Mouse (Mus musculus) hindbrain, postnatal 0 days (tissue): ENCODE measurements around the gene Fam71b. TPM values are rescaled to one million over a fixed set of nuclear protein-coding genes. Genes with fewer than 3 reads are reported as not detected.
A peak's percentile ranks its signal among the peaks of the same experiment; 100 is the strongest.

Source experiments
- ATAC-seq: fragments of 200-750 bp; cut with Nextera tagmentation; 2 replicates; pipeline ENCODE4 v1.8.0; 2017; ENCODE audit warnings: mild to moderate bottlenecking, moderate TSS enrichment, moderate library complexity
- DNase-seq: peaks from one replicate; pipeline ENCODE4 v3.0.0-alpha.2; 2015; ENCODE audit warnings: low spot score
- H3K27ac ChIP-seq: fragments of 300-500 bp; sonication (generic); 2 replicates; pipeline ENCODE4 v1.5.1; 2014; ENCODE audit warnings: mild to moderate bottlenecking
- H3K27me3 ChIP-seq: fragments of 300-500 bp; sonication (generic); 2 replicates; pipeline ENCODE4 v1.6.1; 2014; ENCODE audit warnings: low read length, mixed read lengths; ENCODE audit not compliant: insufficient read depth
- H3K36me3 ChIP-seq: fragments of 300-500 bp; sonication (generic); 2 replicates; pipeline ENCODE4 v1.6.1; 2014; ENCODE audit warnings: low read length, mixed read lengths; ENCODE audit not compliant: insufficient read depth
- H3K4me1 ChIP-seq: fragments of 300-500 bp; sonication (generic); 2 replicates; pipeline ENCODE4 v1.6.1; 2014; ENCODE audit warnings: antibody characterized with exemption, low read length, mixed read lengths; ENCODE audit not compliant: insufficient read depth
- H3K4me2 ChIP-seq: fragments of 300-500 bp; sonication (generic); 2 replicates; pipeline ENCODE4 v1.6.1; 2014; ENCODE audit warnings: low read depth, mild to moderate bottlenecking, low read length, moderate library complexity, mixed read lengths
- H3K4me3 ChIP-seq: fragments of 300-500 bp; sonication (generic); 2 replicates; pipeline ENCODE4 v1.5.1; 2014; ENCODE audit warnings: low read length
- H3K9ac ChIP-seq: fragments of 300-500 bp; sonication (generic); replicated peaks from 2 replicates; pipeline ENCODE4 v1.6.1; 2014; ENCODE audit warnings: mild to moderate bottlenecking, low read length, moderate library complexity, mixed read lengths
- H3K9me3 ChIP-seq: fragments of 300-500 bp; sonication (generic); 2 replicates; pipeline ENCODE4 v1.6.1; 2016; ENCODE audit warnings: low read length, mixed read lengths
- CTCF ChIP-seq: IDR thresholded peaks from 2 replicates; pipeline ENCODE4 v1.5.1; 2016; ENCODE audit warnings: antibody characterized with exemption, control low read depth, low read depth
- WGBS: fragments of 180-500 bp; shearing (Covaris S2); extraction: QIAGEN DNeasy Blood & Tissue Kit; methylation state at CpG from one replicate; pipeline ENCODE4 v1.1.7; 2014; 5-methylcytosine and 5-hydroxymethylcytosine counted together
- polyA plus RNA-seq: library from polyadenylated mRNA; unstranded; fragments of >200 nt; fragmentation: Nextera tagmentation; extraction: Ambion mirVana; gene quantifications from 2 replicates; pipeline ENCODE4 v1.2.1, GENCODE M21; 2015
- total RNA-seq: library from RNA; depleted of rRNA; stranded (reverse); fragments of >200 nt; gene quantifications from 2 replicates; pipeline ENCODE4 v1.2.3, GENCODE M21; 2014

Fam71b gene
- total and polyA plus RNA-seq, 2 experiments from 2014 or later, result not detected

DNA sequence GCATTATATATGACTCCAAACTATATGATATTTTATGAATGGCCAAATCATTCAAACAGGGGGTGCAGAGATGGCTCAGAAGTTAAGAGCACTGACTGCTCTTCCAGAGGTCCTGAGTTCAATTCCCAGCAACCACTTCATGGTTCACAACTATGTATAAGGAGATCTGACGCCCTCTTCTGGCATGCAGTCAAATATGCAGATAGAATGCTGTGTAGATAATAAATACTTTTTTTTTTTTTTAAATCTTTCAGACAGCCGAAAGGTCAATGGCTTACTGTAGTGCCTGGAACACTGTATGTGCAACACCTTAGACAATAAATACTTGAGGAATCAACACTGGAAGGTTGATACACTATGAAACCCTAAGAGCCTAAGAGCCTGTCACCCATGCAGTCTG lies 33.8 kb downstream of the Fam71b start:
- Histone ChIP-seq H3K4me1 (no peaks in the 10 kb centered on the region), H3K27ac (no peak overlapping the region), H3K9me3 (no peaks in the 10 kb centered on the region), H3K4me3 (no peak overlapping the region), H3K4me2 (no peak overlapping the region), H3K9ac (no peak overlapping the region), H3K36me3 (no peaks in the 10 kb centered on the region), H3K27me3 (no peaks in the 10 kb centered on the region)
- ATAC-seq (no peak), DNase-seq (no peak)
- no peak for TF ChIP-seq CTCF
- WGBS, result 88% methylated on average over 2 of the region's 2 CpGs

DNA sequence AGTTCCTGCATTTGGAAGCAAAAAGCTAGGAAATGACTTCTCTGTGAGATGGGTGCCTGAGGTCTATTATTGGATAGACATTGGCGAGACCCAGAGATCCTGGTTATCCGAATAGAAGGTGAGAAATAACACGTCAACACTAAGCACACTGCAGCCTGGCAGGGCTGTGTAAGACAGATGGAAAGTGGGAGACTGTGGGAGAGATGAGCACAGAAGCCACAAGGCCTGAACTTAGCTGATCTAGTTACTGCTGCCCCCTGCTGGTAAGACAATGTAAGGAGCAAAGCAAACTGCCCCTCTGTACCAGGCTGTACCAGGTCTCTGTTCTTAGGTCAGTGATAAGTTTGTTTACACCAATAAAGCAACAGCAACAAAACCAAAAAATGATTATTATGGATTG lies 34.8 kb downstream of the Fam71b start:
- Histone ChIP-seq H3K27me3 (no peaks in the 10 kb centered on the region), H3K9me3 (no peaks in the 10 kb centered on the region), H3K4me2 (no peak overlapping the region), H3K4me3 (no peak overlapping the region), H3K4me1 (no peaks in the 10 kb centered on the region), H3K9ac (no peak overlapping the region), H3K36me3 (no peaks in the 10 kb centered on the region), H3K27ac (no peak overlapping the region; the same call in 1 of the 2 replicates)
- DNase-seq (peak; percentile 92), ATAC-seq (peak; percentile 94)
- peak; percentile 93 for TF ChIP-seq CTCF
- WGBS, result 28% methylated on average over 3 of the region's 3 CpGs

DNA sequence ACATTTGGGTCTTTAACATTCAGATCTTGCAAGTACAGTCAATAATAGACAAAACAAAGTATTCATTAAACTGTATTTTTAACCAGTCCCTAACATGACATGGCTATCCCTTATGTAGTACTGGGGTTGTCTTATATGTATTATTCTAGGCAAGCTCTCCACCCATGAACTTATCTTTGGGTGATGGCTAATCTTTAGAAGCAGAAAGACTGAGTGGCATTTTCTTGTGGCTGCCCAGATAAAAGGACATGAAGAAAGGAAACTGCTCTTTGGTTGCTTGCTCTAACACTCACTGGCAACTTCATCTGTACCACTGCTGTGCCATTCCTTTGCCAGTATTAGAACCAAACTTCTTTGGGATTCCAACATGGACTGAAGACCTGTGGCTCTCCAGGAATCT lies 39.0 kb downstream of the Fam71b start:
- no peaks in the 10 kb centered on the region for H3K36me3 ChIP-seq
- no peak overlapping the region for H3K27ac ChIP-seq
- DNase-seq, result no peak
- no peak for ATAC-seq
- H3K9me3 ChIP-seq, result no peaks in the 10 kb centered on the region
- H3K27me3 ChIP-seq, result no peaks in the 10 kb centered on the region
- H3K9ac ChIP-seq, result no peak overlapping the region
- H3K4me3 ChIP-seq, result no peak overlapping the region
- H3K4me2 ChIP-seq, result no peak overlapping the region
- peaks cover 3% of the 10 kb centered on the region; the same call in 1 of the 2 replicates for H3K4me1 ChIP-seq
- no peak for TF ChIP-seq CTCF

DNA sequence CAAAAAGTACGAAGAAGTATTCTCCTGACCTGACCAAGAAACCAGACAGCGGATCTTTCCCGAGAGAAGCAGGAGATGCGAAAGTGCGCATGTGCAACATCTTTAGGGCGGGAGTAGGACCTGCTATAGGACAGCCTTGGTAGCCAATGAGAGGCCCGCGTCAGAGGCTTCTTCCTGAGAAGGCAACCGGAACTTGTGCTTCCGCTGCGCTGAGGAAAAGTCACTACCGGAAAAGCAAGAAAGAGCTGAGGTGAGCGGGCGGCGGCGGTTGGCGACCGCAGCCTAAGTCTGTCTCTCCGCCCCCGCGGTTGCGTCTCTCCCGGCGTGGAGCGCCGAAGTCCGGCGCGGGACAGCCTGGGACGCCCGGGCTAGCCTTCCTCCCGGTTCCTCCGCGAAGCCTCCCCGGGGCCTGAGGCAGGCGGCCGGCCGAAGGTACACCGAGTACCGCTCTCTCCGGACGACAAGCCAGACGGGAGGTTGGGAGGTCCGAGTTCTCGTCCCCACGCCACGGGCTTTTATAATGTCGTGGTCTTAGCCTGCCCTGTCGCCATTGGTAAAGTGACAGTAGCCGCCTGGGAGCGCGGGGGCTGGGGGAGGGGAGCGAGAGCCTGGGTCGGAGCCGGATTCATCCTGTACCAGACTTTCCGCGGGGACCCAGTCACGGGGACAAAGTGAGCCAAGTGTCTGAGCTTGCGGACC lies 40.5 kb downstream of the Fam71b start, which contains the start of gene Med7:
Gene Med7, plus strand, starts transcription at position 166 of the 699 bp plus-strand sequence.
- ATAC-seq (peak; percentile 99), DNase-seq (peak; percentile 98)
- Histone ChIP-seq H3K36me3 (peaks cover 4% of the 10 kb centered on the region), H3K4me3 (peak within 1 kb of the TSS; percentile 99), H3K9me3 (no peaks in the 10 kb centered on the region), H3K4me2 (peak within 1 kb of the TSS; percentile 94), H3K27ac (peak within 1 kb of the TSS; percentile 97), H3K4me1 (peaks cover 3% of the 10 kb centered on the region; the same call in 1 of the 2 replicates), H3K27me3 (no peaks in the 10 kb centered on the region), H3K9ac (peak within 1 kb of the TSS; percentile 91)
- under 1% methylated on average over 48 of the region's 59 CpGs for WGBS
- TF ChIP-seq CTCF, result no peak

DNA sequence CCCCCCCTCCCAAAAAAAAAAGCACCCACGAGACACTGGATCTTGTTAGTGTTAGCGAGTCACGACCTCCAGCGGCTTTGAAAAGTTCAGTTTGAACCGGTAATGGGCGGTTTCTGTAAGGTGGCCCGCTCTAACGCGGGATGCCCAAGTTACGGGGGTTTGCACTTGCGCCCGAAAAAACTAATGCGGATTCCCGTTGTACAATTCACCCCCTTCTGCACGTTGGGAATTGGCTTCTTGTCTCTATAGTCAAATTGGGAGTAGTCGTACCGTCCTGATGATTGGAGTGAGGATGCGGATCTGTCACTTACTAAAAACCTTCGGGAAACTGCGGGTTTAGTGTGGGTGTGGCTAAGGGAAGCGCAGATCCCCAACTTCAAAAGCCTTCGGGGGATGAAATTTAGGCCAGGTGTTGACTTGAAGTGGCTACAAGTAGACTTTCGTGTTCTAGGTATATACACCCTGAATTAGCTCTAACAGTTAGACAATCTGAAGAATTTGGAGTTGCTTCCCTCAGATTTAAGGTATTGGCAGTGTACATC lies 41.2 kb downstream of the Fam71b start:
- Histone ChIP-seq H3K4me1 (peaks cover 3% of the 10 kb centered on the region; the same call in 1 of the 2 replicates), H3K27me3 (no peaks in the 10 kb centered on the region), H3K4me2 (peak overlapping the region; percentile 94), H3K9me3 (no peaks in the 10 kb centered on the region), H3K36me3 (peaks cover 4% of the 10 kb centered on the region), H3K27ac (peak overlapping the region; percentile 97), H3K4me3 (peak overlapping the region; percentile 99), H3K9ac (peak overlapping the region; percentile 91)
- DNase-seq, result peak; percentile 47
- ATAC-seq, result peak; percentile 19
- TF ChIP-seq CTCF, result no peak
- whole genome bisulfite sequencing, result 2% methylated on average over 23 of the region's 23 CpGs

DNA sequence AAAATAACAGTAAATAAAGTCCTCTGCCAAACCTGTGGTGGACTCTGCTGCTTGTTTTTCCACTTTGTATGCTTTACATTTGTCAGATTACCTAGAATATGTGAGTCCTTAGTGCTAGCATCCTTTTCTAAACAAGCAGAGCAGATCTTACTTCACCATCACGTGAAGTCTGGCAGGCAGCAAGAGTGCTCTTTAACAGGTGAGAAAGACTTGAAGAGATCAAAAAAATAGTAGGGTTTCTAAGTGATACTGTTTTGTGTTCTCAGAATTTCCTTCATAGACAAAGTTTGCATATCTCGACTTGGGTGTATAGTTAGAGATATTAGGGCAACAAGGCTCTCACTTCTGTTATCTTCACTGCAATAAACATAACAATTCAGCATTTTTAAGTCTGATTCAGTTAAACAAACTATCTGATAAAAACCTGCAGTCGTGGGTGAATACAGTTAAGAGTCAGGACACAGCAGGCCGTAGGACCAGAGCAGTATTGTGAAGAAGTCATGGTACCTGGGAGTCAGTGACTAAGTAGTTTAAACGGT lies 42.7 kb downstream of the Fam71b start:
- WGBS, result 94% methylated on average over 5 of the region's 5 CpGs
- Histone ChIP-seq H3K27ac (no peak overlapping the region), H3K9ac (no peak overlapping the region), H3K4me1 (peaks cover 3% of the 10 kb centered on the region; the same call in 1 of the 2 replicates), H3K36me3 (peaks cover 11% of the 10 kb centered on the region), H3K27me3 (no peaks in the 10 kb centered on the region), H3K4me2 (no peak overlapping the region), H3K9me3 (no peaks in the 10 kb centered on the region), H3K4me3 (no peak overlapping the region)
- no peak for ATAC-seq
- DNase-seq, result no peak
- no peak for TF ChIP-seq CTCF
